Mouse (Mus musculus) lung, adult 2 months (tissue): ENCODE measurements at regions not wholly inside any gene's neighbourhood (a gene's known extent, or its start where the extent isn't known, plus 50 kb on each side); places are given as distances from the start of the nearest gene placed in this dataset.

Experiments used
- CTCF ChIP-seq: fragments of 200-500 bp; IDR thresholded peaks from 2 replicates; pipeline ENCODE4 v1.5.1; 2011; ENCODE audit warnings: mild to moderate bottlenecking, low read length, control low read depth; ENCODE audit not compliant: insufficient read depth
- POLR2A ChIP-seq: fragments of 200-500 bp; IDR thresholded peaks from 2 replicates; pipeline ENCODE4 v1.6.1; 2011; ENCODE audit warnings: low read depth, mild to moderate bottlenecking, control low read depth, low read length, borderline replicate concordance; ENCODE audit errors: extremely low read depth

DNA sequence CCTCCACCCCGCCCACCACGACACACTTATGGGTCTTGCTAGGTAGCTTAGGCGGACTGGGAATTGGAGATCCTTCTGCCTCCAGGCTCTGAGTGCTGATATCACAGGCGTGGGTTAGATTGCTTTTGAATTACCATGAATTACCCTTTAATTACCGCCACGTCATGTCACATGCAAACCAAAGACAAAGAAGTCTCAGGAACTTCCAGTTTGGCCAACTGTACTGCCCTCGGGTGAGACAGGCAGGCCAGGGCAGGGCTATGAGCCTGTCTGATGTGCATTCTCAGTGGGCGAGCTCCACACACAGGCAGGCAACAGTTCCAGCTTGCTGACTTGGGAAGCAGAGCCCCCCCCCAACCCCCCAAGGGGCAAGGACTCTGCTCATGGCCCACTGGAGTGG lies 101.3 kb upstream of the Slc22a23 start:
- TF ChIP-seq CTCF (no peak), POLR2A (no peak)
